Mouse (Mus musculus) embryo, embryonic 11.5 days (tissue): ENCODE data around the gene Tex19.2.
"Not testable (repeated sequence)": the region's sequence is repeated elsewhere in the genome, so short reads cannot be mapped to it uniquely, and the experiment has no call there.

Experiments used
- DNase-seq: peaks from one replicate; pipeline ENCODE4 v3.0.0-alpha.2; 2012; ENCODE audit warnings: low read depth, low spot score

Tex19.2 gene

DNA sequence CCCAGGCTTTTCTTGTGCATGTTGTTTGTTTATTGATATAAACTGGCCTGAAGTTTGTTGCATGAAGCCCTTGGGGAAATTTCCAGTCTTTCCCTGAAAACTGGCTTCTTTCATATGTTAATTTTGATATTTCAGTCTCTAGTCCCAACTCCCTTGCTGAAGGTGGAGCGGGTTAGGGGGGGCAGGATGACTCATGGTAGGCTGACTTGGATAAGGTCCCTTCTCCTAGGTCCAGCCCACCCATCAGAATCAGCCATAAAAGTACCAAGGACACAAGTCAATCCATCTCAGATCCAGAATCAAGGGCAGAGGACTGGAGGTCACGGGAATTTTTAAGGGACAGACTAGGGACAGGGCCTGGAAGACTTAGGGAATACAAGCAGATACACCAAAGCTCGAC is 7.4 kb downstream of the Tex19.2 start:
- DNase-seq, result no peak

DNA sequence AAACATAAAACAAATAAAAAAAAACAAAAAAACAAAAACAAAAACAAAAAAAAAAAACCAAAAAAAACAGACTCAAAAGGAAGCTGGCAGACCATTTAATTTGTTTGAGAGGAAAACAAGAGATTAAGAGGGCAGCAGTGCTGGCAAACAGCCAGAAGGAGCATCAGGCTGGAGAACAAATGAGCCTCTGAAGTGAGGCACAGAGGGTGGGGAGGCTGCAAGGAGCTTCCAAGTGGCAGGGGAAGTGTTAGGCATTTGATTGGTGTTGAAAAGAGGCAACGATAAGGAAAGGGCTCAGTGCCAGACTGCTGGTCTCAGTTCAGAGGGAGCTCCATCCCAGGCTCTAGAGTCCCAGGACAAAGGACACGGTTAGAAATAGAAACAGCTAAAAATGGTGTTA is 8.5 kb downstream of the Tex19.2 start:
- peak; percentile 17 for DNase-seq

DNA sequence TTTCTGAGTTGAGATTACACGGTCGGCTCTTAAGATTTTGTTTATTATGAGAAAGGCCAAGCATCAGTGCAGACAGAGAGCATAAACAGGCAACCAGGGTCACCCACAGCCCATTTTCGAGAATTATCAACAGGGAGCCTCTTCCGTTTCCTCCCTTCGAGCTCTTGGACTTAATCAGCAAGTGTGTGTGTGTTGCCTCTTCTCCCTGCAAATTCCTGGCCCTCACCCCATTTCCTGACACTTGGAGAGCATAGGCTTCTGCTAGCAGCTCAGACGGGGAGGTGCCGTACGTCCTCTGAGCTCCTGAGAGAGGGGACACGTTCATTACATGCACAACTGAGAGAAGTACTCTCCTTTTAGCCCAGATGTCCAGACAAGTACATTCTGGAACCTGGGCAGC is 10.4 kb downstream of the Tex19.2 start:
- DNase-seq, result no peak

DNA sequence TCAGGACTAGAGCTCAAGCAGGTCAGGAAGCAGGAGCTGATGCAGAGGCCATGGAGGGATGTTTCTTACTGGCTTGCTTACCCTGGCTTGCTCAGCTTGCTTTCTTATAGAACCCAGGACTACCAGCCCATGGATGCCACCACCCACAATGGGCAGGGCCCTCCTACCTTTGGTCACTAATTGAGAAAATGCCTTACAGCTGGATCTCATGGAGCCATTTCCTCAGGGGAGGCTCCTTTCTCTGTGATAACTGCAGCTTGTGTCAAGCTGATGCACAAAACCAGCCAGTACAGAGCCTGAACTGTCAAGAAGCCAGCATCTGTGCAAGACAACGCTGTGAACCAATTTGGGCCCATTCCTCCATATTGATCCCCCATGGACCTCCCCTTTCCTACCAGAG is 11.2 kb downstream of the Tex19.2 start:
- DNase-seq, result not testable (repeated sequence)

DNA sequence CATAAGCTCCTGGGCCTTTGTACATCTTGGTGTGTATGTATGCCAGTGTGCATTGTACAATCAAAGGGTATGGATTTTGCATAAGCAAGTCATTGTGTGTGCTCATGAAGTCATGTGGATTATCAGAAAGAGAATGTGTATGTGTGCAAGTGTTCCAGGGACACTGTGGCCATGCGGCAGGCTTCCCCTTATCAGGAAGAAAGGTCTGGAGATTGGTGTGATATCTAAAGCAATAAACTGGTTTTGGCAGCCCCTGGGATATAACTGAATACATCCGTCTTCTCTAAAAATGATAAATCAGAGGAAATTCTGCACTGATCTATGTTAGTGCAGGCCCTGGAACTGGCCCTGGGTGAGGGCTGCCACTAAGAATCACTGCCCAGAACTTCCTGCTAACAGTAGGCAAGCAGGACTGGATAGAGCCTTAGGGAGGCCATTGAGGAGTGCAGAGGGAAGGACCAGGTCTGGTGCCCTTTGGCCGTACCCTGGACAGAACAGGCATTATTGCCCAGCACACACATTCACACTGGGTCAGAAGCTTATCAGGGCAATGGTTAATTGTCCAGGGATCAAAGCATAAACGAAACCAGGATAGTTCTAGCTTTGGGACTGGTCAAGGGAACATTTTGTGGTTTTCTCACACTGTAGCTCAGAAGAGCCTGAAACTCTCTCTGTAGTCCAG is 17.2 kb downstream of the Tex19.2 start:
- no peak for DNase-seq

DNA sequence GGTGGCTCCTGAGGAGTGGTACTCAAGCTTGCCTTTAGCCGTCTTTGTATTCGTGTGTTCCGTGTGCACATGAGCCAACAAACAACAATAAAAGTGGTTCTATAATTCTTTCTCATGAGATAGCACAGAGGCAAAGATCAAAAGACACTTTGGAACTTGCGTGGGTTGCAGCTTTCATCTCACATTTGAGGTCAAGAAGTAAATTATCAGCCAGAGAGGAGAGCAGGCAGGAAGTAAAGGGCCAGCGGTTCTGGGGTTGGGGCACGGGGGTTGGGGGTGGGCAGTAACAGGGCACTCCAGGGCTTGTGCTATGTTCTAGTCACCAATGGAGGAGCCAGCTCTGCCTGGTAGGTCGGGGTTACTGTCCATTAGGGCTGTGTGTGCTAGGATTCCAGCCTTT is 17.8 kb downstream of the Tex19.2 start:
- DNase-seq, result no peak

DNA sequence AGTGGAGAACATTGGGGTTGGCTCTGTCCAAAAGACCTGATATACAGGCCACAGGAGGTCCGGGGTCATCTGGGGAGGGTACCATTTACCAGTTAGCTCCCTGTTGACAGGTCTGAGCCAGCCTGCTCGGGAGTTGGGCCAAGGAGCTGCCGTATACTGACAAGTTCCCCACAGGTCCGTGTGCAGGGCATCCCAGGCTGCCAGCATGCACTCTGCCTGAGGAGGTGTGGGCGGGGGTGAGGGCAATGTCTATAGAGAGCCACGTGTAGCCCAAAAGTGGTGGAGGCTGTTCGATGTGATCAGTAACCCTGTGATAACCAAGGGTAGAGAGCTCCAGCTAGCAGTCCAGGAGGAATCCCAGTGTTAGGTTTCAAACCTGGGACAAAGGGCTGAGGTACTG is 18.7 kb downstream of the Tex19.2 start:
- no peak for DNase-seq

DNA sequence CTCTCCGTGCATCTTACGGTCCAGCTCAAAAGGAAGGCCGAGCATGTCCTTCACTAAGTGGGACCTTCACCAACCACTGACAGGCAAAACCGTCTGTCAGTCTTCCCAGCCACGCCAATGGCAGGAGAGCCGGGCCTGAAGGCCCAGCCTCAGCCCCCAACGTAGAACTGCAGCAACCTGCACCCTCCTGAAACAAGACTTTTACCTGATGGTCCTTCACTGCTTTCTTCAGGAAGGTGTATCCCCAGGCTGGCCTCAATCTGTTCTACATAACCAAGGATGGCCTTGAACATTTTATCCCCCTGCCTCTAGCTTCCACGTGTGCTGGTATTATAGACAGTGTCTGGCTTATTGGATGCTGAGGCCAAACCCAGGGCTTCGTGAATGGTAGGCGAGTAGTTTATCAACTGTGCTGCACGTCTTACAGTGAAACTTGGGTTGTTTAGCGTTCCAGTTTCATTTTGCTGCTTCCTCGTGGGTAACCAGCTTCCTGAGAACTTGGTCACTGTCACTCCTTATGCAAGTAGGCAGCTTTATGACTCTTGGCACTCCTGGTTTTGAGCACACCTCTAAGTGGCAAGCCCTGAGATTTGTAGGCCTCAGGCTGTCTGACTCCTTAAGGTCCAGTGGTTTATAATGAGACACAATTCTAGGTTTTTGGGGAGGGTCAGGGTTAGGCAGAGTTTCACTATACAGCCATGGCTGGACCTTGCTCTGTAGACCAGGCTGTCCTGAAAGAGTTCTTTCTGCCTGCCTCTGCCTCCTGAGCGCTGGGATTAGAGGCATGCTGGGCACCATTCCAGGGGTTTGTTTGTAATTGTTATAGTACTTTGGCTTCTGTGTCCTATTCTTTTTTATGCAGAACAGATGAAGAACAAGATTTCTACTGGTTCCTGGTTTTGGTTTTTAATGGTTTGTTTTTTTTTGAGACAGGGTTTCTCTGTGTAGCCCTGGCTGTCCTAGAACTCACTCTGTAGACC is 25.6 kb downstream of the Tex19.2 start:
- no peak for DNase-seq

DNA sequence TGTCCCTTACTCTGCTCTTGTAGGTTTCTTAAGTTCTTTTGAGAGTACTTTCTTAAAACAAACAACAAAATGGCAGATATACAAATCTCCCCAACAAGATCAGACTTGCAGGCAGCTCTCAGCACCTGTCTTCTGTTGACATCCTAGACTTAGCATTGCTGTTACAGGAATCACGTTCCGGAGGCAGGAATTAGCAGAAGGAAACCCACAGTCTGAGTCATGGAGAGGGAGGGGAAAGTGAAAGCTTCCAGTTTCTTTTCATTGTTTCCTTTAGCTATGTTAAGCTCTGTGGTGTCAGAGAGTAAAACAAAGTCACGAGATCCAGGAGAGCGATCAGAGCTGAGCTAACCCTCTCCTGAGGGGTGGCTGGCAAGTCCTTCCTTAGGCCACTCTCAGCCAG is 27.5 kb downstream of the Tex19.2 start:
- DNase-seq, result no peak

DNA sequence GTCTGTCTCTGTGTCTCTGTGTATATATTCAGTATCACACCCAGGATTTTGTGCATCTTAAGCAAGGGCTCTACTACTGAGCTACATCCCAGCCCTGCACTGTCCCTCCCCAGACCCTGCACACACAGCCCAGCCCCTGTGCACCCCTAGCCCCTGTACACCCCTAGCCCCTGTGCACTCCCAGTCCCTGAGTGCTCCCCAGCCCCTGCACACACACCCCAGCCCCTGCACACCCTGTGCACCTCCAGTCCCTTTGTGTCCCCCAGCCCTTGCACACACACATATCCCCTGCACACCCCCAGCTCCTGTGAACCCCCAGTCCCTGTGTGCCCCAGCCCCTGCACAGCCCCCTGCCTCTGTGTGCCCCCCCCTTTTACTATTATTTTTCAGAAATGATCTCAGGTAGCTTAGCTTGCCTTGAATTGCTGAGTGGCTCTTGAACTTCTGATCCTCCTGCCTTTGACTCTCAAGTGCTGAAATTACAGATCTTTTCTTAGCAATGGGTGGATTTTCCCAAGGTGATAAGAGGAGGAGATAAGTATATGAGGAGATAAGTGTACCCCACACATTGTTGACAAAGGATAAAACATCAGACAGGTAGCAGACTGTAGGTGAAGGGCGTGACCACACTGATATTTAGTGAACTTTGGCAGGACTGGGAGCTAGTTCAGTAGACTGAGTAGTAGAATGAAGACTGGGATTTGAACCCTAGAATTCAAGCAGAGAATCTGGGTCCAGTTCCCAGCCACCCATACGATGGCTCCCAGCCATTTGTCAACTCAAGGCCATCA is 28.5 kb downstream of the Tex19.2 start:
- DNase-seq, result no peak

DNA sequence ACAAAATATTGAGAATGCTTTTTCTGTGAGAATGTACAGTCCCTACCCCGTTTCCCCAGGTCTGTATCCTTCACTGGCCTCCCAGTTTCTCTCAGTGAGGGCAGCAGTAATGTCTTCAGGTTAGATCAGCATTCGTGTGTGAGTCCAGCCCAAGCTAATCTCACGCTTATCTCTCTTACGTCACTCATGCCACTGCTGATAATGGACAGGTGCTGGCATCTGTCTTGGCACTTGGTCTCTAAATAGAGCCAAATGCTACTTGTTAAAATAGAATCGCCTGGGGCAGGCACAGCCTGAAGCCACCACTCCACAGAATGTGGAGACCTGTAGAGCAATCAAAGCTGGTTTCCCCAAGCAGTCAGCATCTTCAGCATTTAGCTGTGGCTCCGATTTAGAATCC is 29.5 kb downstream of the Tex19.2 start:
- DNase-seq, result no peak

DNA sequence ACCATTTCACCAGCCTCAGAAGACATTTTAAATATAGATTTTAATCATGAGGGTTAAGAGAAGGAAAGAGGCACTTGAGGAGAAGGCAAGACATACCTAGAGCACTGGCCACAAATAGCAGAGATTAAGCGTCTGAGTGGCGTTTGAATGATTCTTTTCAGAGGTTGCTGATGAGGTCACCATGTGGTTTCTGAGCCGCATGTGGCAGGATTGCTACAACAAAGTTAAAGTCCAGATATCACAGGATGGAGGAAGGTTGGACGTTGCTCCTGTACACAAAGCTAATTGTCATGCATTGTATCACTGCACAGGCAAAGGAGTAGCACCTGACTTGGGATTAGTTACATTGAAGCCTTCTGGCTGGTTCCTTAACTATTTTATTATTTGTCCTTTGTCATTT is 32.2 kb downstream of the Tex19.2 start:
- DNase-seq, result no peak

DNA sequence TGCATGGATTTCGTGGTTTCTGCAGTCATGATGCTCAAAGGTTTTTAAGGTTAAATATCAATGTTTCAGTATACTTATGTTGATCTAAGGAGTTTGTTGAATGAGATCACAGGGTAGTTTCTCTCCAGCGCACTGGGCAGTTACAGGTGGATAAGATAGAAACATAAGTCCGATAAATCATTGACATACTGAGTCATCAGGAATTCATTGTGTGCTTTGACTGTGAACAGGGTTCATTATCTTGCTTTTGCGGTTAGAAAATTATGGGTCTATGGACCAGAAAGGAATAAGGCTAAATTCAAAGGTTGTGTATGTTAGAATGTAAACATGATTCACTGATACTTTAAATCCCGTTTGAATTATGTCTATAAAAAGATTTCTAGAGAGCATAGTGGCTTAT is 33.3 kb downstream of the Tex19.2 start:
- DNase-seq, result no peak

DNA sequence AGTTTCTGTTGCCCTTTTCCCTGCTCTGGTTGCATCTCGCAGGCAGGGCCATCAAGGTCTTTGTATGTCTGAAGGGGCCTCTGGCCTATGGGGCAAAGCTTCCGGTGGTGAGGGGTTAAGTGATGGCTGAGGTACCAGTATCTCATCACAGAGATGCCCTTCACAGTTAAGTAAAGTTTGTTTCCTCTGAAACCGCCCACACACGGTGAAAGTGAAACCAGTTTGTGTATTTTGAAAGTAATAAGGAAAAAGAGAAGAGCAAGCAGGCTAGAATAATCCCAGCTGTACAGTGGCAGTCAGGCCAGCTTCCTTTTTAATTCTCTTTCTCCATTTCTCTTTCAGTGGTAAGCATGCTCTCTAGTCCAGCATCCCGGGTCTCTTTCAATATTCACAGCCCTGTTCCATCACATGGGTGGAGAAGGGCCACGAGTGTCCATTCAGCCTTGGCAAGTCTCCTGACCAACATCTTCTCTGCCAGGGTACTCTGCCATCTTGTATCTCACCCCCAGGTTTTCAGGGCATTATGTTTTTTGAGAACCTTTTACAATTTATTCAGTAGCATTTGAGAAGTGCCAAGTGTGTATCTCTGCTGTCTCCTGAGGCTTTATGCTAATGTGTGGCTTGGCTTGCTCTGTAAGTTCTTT is 35.5 kb downstream of the Tex19.2 start:
- DNase-seq, result no peak

DNA sequence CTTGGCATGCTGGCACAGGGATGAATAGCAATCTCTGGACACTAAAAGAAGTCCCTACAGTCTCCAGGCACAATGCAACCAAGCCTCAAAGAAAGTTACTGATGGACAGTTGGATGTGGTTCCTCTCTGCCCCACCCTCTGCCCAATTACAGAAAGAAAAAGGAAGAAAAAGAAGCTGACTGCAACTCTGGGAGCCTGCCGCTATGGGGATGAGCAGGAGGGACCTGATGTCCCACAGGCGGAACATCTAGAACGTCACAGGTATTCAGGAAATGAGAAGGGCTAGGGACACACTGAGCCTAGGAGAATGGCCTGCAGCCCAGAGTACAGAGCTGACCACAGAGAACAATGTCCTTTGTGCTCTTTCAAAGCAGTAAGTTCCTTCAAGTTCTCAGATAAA is 36.2 kb downstream of the Tex19.2 start:
- no peak for DNase-seq

DNA sequence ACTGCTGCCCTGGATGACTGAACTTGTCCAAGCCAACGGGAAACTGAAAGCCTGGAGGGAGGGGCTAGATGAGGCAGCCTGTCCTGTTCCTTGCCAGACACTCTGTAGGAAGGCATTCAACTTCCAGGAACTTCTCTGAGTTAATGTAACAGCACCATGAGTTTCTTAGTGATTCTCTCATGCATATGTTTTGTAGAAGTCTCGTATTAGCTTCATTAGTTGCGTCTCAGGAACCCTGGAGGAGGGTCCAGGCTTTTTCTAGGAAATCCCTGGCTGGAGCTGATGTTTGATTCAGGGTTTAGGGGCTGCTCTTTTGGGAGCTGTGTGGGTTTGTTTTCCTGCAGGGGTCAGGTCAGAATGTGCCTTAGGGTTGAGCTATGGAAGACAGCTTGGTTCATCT is 37.4 kb downstream of the Tex19.2 start, which contains the start of gene Sectm1a:
Gene Sectm1a (minus strand): TSS at position 101 of the 400 bp plus-strand sequence.
- no peak for DNase-seq

DNA sequence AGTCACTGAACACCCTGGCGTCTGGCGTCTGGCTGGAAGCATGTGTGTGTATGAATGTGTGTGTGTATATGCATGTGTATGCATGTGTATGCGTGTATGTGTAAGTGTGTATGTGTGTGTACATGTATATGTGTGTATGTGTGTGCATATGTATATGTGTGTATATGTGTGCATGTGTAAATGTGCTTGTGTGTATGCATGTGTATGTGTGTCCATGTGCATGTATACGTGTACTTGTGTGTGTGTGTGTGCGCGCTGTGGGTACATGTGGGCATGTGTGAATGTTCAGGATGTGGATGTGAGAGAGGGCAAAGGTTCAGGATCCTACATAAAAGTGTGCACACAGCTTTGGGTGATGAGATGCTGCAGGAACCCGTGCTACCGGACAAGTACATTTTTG is 38.1 kb downstream of the Tex19.2 start:
- no peak for DNase-seq

DNA sequence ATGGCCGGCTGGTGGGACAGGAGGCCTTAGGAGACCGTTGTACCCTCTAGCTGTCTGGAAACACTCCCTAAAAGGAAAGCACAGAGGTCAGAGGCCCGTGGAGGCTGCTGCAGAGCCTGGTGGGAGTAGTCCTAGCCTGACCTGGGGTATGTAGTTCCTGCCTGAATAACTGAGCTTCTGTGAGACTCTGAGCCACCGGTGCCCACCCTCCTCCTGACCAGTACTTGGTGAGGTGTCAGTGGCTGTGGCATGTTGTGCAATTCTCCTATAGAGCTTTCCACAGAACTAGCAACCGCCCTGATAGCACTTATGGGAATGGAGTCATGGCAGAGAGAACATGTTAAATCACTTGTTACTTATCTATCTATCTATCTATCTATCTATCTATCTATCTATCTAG is 42.8 kb downstream of the Tex19.2 start:
- no peak for DNase-seq

DNA sequence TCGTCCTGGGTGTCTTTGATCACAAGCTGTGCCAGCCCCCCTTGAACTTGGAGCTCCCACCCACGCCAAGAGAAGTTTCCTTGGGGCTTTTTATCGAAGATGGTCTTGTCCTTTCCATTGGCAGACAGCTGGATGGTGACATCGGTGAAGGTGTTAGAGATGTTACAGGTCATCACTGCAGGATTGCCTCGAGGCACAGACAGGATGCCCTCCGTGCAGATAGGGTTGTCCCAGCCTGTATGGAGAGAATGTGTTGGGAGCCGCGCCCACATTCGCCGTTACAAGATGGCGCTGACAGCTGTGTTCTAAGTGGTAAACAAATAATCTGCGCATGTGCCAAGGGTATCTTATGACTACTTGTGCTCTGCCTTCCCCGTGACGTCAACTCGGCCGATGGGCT is 48.8 kb downstream of the Tex19.2 start:
- DNase-seq, result not testable (repeated sequence)

DNA sequence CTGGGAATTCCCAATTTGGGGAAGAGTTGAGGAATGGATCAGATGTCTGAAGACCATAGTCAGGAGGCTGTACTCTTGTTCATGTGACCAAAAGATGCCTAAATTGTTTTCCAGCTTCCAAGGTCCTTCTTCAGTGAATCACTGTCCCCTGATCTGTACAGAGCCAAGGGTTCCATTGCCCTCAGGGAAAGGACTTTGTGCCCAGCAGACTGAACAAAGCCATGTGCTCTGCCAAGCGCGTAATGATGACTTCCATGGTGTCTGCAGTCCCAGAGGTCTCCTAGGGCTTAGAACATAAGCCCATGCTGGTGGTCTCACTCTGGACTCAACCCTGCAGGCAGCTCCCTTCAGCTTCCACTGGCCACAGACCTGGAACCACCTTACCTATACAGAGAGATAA is 50.6 kb downstream of the Tex19.2 start:
- DNase-seq, result no peak
